Mouse (Mus musculus): ENCODE results near the gene Cip2a.

The Cip2a gene

DNA sequence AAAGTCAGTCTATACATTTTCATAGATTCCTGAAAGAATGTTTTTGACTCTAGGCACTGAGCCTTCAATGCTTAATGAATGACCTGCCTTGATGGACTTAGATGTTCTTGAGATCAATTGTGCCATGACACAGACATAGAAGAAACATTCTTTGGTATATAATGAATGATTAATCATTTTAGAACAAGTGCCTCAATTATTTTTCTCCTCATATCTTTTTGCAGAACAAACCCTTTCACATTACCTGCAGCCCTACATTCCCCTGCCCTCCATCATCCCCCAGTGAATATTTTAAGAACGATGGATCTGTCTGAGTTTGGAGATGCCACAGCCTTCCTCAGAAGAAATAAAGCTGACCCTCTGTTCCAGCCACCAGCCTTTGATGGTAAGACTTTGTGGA is 63.2 kb downstream of the Cip2a start, which contains the start of gene Myh15:
Gene Myh15 (plus strand): TSS at position 301 of the 400 bp plus-strand sequence.
- TF ChIP-seq GATA4 (IDR thresholded peaks at IDR 0.05; ENCODE audit: insufficient replicate concordance, low read length), result no peak
